ENCODE assay signal across 8 mouse cellular contexts in genomic region chr11:120437152-120437856, GRCm38 (mm10). TPM values are rescaled to one million over a fixed set of nuclear protein-coding genes. Genes with fewer than 3 reads are reported as not detected.
DNase-seq lines count a peak whose midpoint lies in the region; ATAC-seq and TF ChIP-seq lines count a peak whose summit lies in the region.

Gene Nploc4 (minus strand): TSS chr11:120437708.

- DNase-seq in c-Kit-negative CD71-positive TER-119-positive erythroid progenitor cells, embryonic 14.5 days (ENCODE audit: low read depth, low spot score), result peak; percentile 71
- peak; percentile 44 for DNase-seq in fibroblast of lung, adult 2 months (ENCODE audit: low read depth)
- peak; percentile 88 for DNase-seq in kidney, postnatal 0 days (ENCODE audit: low spot score)
- peak; percentile 60 for DNase-seq in liver, adult 2 months (ENCODE audit: extremely low read depth, low read depth, low spot score)
- DNase-seq in spleen, postnatal 4 days (ENCODE audit: low spot score in 2 of 2), result peak; percentile 91 to 97

- H3K9ac ChIP-seq in heart, embryonic 13.5 days, result peak within 1 kb of the TSS; percentile 98
- H3K9ac ChIP-seq in kidney, postnatal 0 days (ENCODE audit: low read depth, low read length), result peak within 1 kb of the TSS; percentile 95
- H3K9ac ChIP-seq in liver, adult 2 months (ENCODE audit: low read depth, low read length), result peak within 1 kb of the TSS; percentile 97

- WGBS in heart, embryonic 13.5 days, result under 1% methylated on average over 77 of the region's 77 CpGs
- under 1% methylated on average over 70 of the region's 77 CpGs for WGBS in kidney, postnatal 0 days
- WGBS in liver, adult 2 months, result under 1% methylated on average over 62 of the region's 77 CpGs

- peak; percentile 76 for TF ChIP-seq POLR2A in liver, adult 2 months (IDR thresholded peaks at IDR 0.05; ENCODE audit: extremely low read depth, insufficient read depth, low read length)

- peak; percentile 45 for ATAC-seq in CD4-positive, CD25-positive, alpha-beta regulatory T cell, adult 4 months
- ATAC-seq in heart, embryonic 13.5 days (ENCODE audit: extremely low read depth, insufficient number of reproducible peaks, low FRiP score, low TSS enrichment), result peak; percentile 74
- ATAC-seq in kidney, postnatal 0 days (replicated peaks; ENCODE audit: low FRiP score, low read depth), result peak; percentile 90
- ATAC-seq in monocyte, adult 5-6 weeks (replicated peaks; ENCODE audit: insufficient number of reproducible peaks, low FRiP score, low TSS enrichment, poor library complexity, severe bottlenecking), result peak; percentile 77

- TF ChIP-seq CTCF in kidney, postnatal 0 days (IDR thresholded peaks at IDR 0.05; ENCODE audit: low read depth), result no peak; the same call in 1 of the 2 replicates
- 0 out of 2 replicates have a peak, but pooled peaks have one; percentile 15 for TF ChIP-seq CTCF in liver, adult 2 months (IDR thresholded peaks at IDR 0.05; ENCODE audit: low read depth, low read length)

- H3K4me2 ChIP-seq in heart, embryonic 13.5 days, result peak within 1 kb of the TSS; percentile 83
- peak within 1 kb of the TSS; percentile 71 for H3K4me2 ChIP-seq in kidney, postnatal 0 days (ENCODE audit: low read length)

- H3K27me3 ChIP-seq in heart, embryonic 13.5 days (replicated peaks), result no peaks in the 10 kb centered on the region; the same call in 1 of the 2 replicates
- H3K27me3 ChIP-seq in kidney, postnatal 0 days (ENCODE audit: insufficient read depth, low read length), result no peaks in the 10 kb centered on the region
- H3K27me3 ChIP-seq in liver, adult 2 months (ENCODE audit: control insufficient read depth, insufficient read depth, low read length), result no peaks in the 10 kb centered on the region

- H3K79me2 ChIP-seq in liver, adult 2 months (ENCODE audit: control insufficient read depth, insufficient read depth, low read length), result peaks cover 40% of the 10 kb centered on the region; the same call in 1 of the 2 replicates

- peaks cover 19% of the 10 kb centered on the region for H3K4me1 ChIP-seq in heart, embryonic 13.5 days
- H3K4me1 ChIP-seq in kidney, postnatal 0 days (replicated peaks; ENCODE audit: insufficient read depth, low read length), result peaks cover 6% of the 10 kb centered on the region
- H3K4me1 ChIP-seq in liver, adult 2 months (ENCODE audit: control insufficient read depth, insufficient read depth, low read length), result peaks cover 16% of the 10 kb centered on the region

- H3K27ac ChIP-seq in heart, embryonic 13.5 days (replicated peaks), result peak within 1 kb of the TSS; percentile 85
- H3K27ac ChIP-seq in kidney, postnatal 0 days, result peak within 1 kb of the TSS; percentile 79
- H3K27ac ChIP-seq in liver, adult 2 months (replicated peaks; ENCODE audit: insufficient read depth, low read depth, low read length), result peak within 1 kb of the TSS; percentile 92

- H3K4me3 ChIP-seq in heart, embryonic 13.5 days, result peak within 1 kb of the TSS; percentile 99
- H3K4me3 ChIP-seq in kidney, postnatal 0 days (replicated peaks; ENCODE audit: low read depth, low read length), result peak within 1 kb of the TSS; percentile 96
- H3K4me3 ChIP-seq in liver, adult 2 months (ENCODE audit: insufficient read depth, low read depth, low read length), result peak within 1 kb of the TSS; percentile 96

- H3K9me3 ChIP-seq in heart, embryonic 13.5 days, result no peaks in the 10 kb centered on the region
- H3K9me3 ChIP-seq in kidney, postnatal 0 days (replicated peaks; ENCODE audit: low read length), result no peaks in the 10 kb centered on the region

- H3K36me3 ChIP-seq in heart, embryonic 13.5 days, result peaks cover 35% of the 10 kb centered on the region
- H3K36me3 ChIP-seq in kidney, postnatal 0 days (ENCODE audit: insufficient read depth, low read length), result peaks cover 11% of the 10 kb centered on the region; the same call in 1 of the 2 replicates
- peaks cover 22% of the 10 kb centered on the region for H3K36me3 ChIP-seq in liver, adult 2 months (ENCODE audit: control insufficient read depth, insufficient read depth, low read length)

RNA-seq across cellular contexts. Expression of gene Nploc4, which starts in this region (rescaled TPM):
- 10 to 100 TPM in 1 of 2 experiments, 1 to 10 TPM in 1; 9.5 to 11.0 TPM for polyA plus RNA-seq in CD4-positive, CD25-positive, alpha-beta regulatory T cell, adult 4 months (2017; shearing (Covaris generic))
- polyA plus RNA-seq in heart, embryonic 13.5 days (2015; fragmentation: Nextera tagmentation; extraction: Ambion mirVana), result 28.2 and 28.3 TPM in 2 replicates
- polyA plus RNA-seq in kidney, postnatal 0 days (2015; fragmentation: Nextera tagmentation; extraction: Ambion mirVana), result 21.0 and 23.3 TPM in 2 replicates
- 24.6 and 37.9 TPM in 2 replicates for total RNA-seq in liver, adult 2 months (2014; rRNA removed)
- polyA plus RNA-seq in liver, adult 2 months (2012; rRNA removed), result 51.5 and 58.9 TPM in 2 replicates
- total RNA-seq in monocyte, adult 5-6 weeks (2017), result 36.2 to 43.1 TPM (median 37.2 TPM) in 3 replicates

Comparison
In these comparisons a context has a peak if more than half of its experiments do, and no peak if none do; other contexts are left out.
1. Peak in every context shown above with its lines: DNase-seq, ATAC-seq, H3K4me3 ChIP-seq and H3K27ac ChIP-seq.
2. DNase-seq: peak in every context shown above with its lines; median percentile 94 in spleen, postnatal 4 days; 88 in kidney, postnatal 0 days; 71 in c-Kit-negative CD71-positive TER-119-positive erythroid progenitor cells, embryonic 14.5 days; 60 in liver, adult 2 months; 44 in fibroblast of lung, adult 2 months.